ENCODE assay signal across 19 mouse cellular contexts in genomic region chr2:144045756-144046560, GRCm38 (mm10). TPM values are rescaled to one million over a fixed set of nuclear protein-coding genes. Genes with fewer than 3 reads are reported as not detected.
DNase-seq lines count a peak whose midpoint lies in the region; ATAC-seq and TF ChIP-seq lines count a peak whose summit lies in the region.
"Had no signal": no experiment of that assay in that cellular context is flagged by ENCODE, and none has a peak within 500 bp of the region (broad histone marks: within the 10 kb centered on the region; RNA-seq: fewer than 3 reads in every experiment).

No protein-coding gene starts in this region.

- WGBS in hindbrain, postnatal 0 days = 65% methylated on average over 5 of the region's 5 CpGs
- WGBS in hindbrain, embryonic 11.5 days = 80% methylated on average over 5 of the region's 5 CpGs

- peak; percentile 76 for ATAC-seq in hindbrain, postnatal 0 days
- ATAC-seq in hindbrain, embryonic 11.5 days (ENCODE audit: low FRiP score) = no peak

- H3K4me3 ChIP-seq in hindbrain, postnatal 0 days (ENCODE audit: low read length) = no peak overlapping the region
- H3K4me3 ChIP-seq in hindbrain, embryonic 11.5 days (ENCODE audit: low read depth, low read length) = no peak overlapping the region
- H3K4me3 ChIP-seq: embryonic facial prominence, embryonic 15.5 days; lung, embryonic 15.5 days had no signal

- no peaks in the 10 kb centered on the region; the same call in 1 of the 2 replicates for H3K4me1 ChIP-seq in hindbrain, postnatal 0 days (ENCODE audit: insufficient read depth, low read length)
- no peaks in the 10 kb centered on the region for H3K4me1 ChIP-seq in hindbrain, embryonic 11.5 days (replicated peaks; ENCODE audit: control insufficient read depth, insufficient read depth, low read length)

- DNase-seq in hindbrain, postnatal 0 days (ENCODE audit: low spot score) = peak; percentile 34
- DNase-seq in hindbrain, embryonic 11.5 days (ENCODE audit: low spot score) = no peak
- DNase-seq in right cerebral cortex, adult 18-20 months = peak; percentile 45
- no peak for DNase-seq in right cerebral cortex, postnatal 4 days
- peak; percentile 33 to 49 for DNase-seq in frontal cortex, postnatal 36 days (ENCODE audit: low spot score in 2 of 2)
- DNase-seq in telencephalon, adult 2 months (ENCODE audit: low read depth, low spot score) = peak; percentile 47
- DNase-seq in kidney, adult 9 months = no peak
- DNase-seq in B cell, adult 2 months = no peak
- DNase-seq: adrenal gland, postnatal 25 days; cerebellum, adult 9-11 months; gastrocnemius, postnatal 25 days; kidney, adult 18-20 months; spleen, adult 18-20 months had no signal

- peak; percentile 33 for TF ChIP-seq CTCF in hindbrain, postnatal 0 days (IDR thresholded peaks at IDR 0.05; ENCODE audit: low read depth)

- H3K4me2 ChIP-seq in hindbrain, postnatal 0 days (ENCODE audit: low read depth, low read length) = no peak overlapping the region
- H3K4me2 ChIP-seq in hindbrain, embryonic 11.5 days (replicated peaks; ENCODE audit: low read depth, low read length) = no peak overlapping the region
- H3K4me2 ChIP-seq: embryonic facial prominence, embryonic 15.5 days; lung, embryonic 15.5 days had no signal

- H3K27ac ChIP-seq in hindbrain, postnatal 0 days = peak overlapping the region; percentile 51; the same call in 1 of the 2 replicates
- no peak overlapping the region for H3K27ac ChIP-seq in hindbrain, embryonic 11.5 days (ENCODE audit: low read depth, low read length)
- H3K27ac ChIP-seq: embryonic facial prominence, embryonic 15.5 days; lung, embryonic 15.5 days had no signal

- H3K36me3 ChIP-seq in hindbrain, postnatal 0 days (ENCODE audit: insufficient read depth, low read length) = no peaks in the 10 kb centered on the region
- no peaks in the 10 kb centered on the region for H3K36me3 ChIP-seq in hindbrain, embryonic 11.5 days (ENCODE audit: control insufficient read depth, insufficient read depth, low read length)
- H3K36me3 ChIP-seq: embryonic facial prominence, embryonic 15.5 days; lung, embryonic 15.5 days had no signal

- H3K9me3 ChIP-seq in hindbrain, postnatal 0 days (ENCODE audit: low read length) = peaks cover 4% of the 10 kb centered on the region; the same call in 1 of the 2 replicates
- no peaks in the 10 kb centered on the region for H3K9me3 ChIP-seq in hindbrain, embryonic 11.5 days (ENCODE audit: control insufficient read depth, low read length)
- H3K9me3 ChIP-seq: lung, embryonic 15.5 days had no signal

- no peaks in the 10 kb centered on the region for H3K27me3 ChIP-seq in hindbrain, postnatal 0 days (ENCODE audit: insufficient read depth, low read length)
- no peaks in the 10 kb centered on the region for H3K27me3 ChIP-seq in hindbrain, embryonic 11.5 days (ENCODE audit: control insufficient read depth, insufficient read depth, low read length)
- H3K27me3 ChIP-seq: embryonic facial prominence, embryonic 15.5 days; lung, embryonic 15.5 days had no signal

- H3K9ac ChIP-seq in hindbrain, postnatal 0 days (replicated peaks; ENCODE audit: low read length) = no peak overlapping the region
- H3K9ac ChIP-seq in hindbrain, embryonic 11.5 days (ENCODE audit: low read depth, low read length) = no peak overlapping the region
- H3K9ac ChIP-seq: embryonic facial prominence, embryonic 15.5 days; lung, embryonic 15.5 days had no signal

RNA-seq across cellular contexts. Expression of gene Banf2, which starts 13.1 kb away (rescaled TPM):
- not detected in 2 replicates for total RNA-seq in hindbrain, postnatal 0 days (2014; rRNA removed)
- polyA plus RNA-seq in hindbrain, postnatal 0 days (2015; fragmentation: Nextera tagmentation; extraction: Ambion mirVana) = not detected in 2 replicates
- not detected in 2 replicates for polyA plus RNA-seq in hindbrain, embryonic 11.5 days (2014; fragmentation: Nextera tagmentation; extraction: Ambion mirVana)
- total RNA-seq: adrenal gland, postnatal 25 days; gastrocnemius, postnatal 25 days; left cerebral cortex, postnatal 10 days; neutrophil, adult 5-6 weeks had no signal
- polyA plus RNA-seq: embryonic facial prominence, embryonic 15.5 days; heart, embryonic 16.5 days; lung, embryonic 15.5 days; thymus, postnatal 0 days had no signal

RNA-seq across cellular contexts. Expression of gene Rrbp1, which starts 34.9 kb away (rescaled TPM):
- 24.0 and 29.9 TPM in 2 replicates for total RNA-seq in hindbrain, postnatal 0 days (2014; rRNA removed)
- 31.5 and 34.4 TPM in 2 replicates for polyA plus RNA-seq in hindbrain, postnatal 0 days (2015; fragmentation: Nextera tagmentation; extraction: Ambion mirVana)
- polyA plus RNA-seq in hindbrain, embryonic 11.5 days (2014; fragmentation: Nextera tagmentation; extraction: Ambion mirVana) = 41.6 and 63.9 TPM in 2 replicates

Comparison
In these comparisons a context has a peak if more than half of its experiments do, and no peak if none do; other contexts are left out.
1. DNase-seq: peak in hindbrain, postnatal 0 days (single experiment), right cerebral cortex, adult 18-20 months (single experiment), frontal cortex, postnatal 36 days (2 of 2) and telencephalon, adult 2 months (single experiment); none in hindbrain, embryonic 11.5 days (single experiment), right cerebral cortex, postnatal 4 days (single experiment), kidney, adult 9 months (single experiment) and B cell, adult 2 months (0 of 2).